Mouse (Mus musculus): ENCODE measurements around the gene Alg14. TPM values are rescaled to one million over a fixed set of nuclear protein-coding genes. Genes with fewer than 3 reads are reported as not detected.

The Alg14 gene
- total and polyA plus RNA-seq, 3 experiments = 3.2 to 20.1 TPM; not detected in 1

- Histone ChIP-seq H3K9me3 (replicated peaks; ENCODE audit: insufficient read depth, low read length) (no peaks in the 10 kb centered on the region), H3K4me3 (ENCODE audit: control insufficient read depth in 1 of 2, insufficient read depth in 1 of 2, low read depth in 2 of 2, low read length in 2 of 2) (no peak overlapping the region), H3K4me1 (ENCODE audit: control insufficient read depth in 1 of 2, insufficient read depth in 2 of 2, low read length in 2 of 2) (peaks cover 3 to 9% of the 10 kb centered on the region in 2 experiments; a peak in 3 of 4 replicates), H3K9ac (ENCODE audit: control insufficient read depth, low read depth, low read length, poor library complexity, severe bottlenecking) (no peak overlapping the region), H3K36me3 (ENCODE audit: control insufficient read depth in 1 of 2, insufficient read depth in 2 of 2, low read length in 2 of 2) (peaks cover 0 to 6% of the 10 kb centered on the region in 2 experiments; a peak in 2 of 4 replicates), H3K79me2 (ENCODE audit: control insufficient read depth, insufficient read depth, low read length, poor library complexity) (no peaks in the 10 kb centered on the region), H3K27me3 (ENCODE audit: control insufficient read depth in 1 of 2, insufficient read depth in 2 of 2, low read length in 2 of 2) (peaks cover 0 to 4% of the 10 kb centered on the region in 2 experiments; a peak in 2 of 4 replicates), H3K27ac (ENCODE audit: control insufficient read depth, low read depth, low read length) (no peak overlapping the region)
- no peak for DNase-seq (ENCODE audit: low read depth, low spot score)
- TF ChIP-seq E2F4 (IDR thresholded peaks at IDR 0.05; ENCODE audit: borderline replicate concordance, low read depth, low read length) (no peak), SIN3A (IDR thresholded peaks at IDR 0.05; ENCODE audit: low read length) (no peak), RCOR1 (IDR thresholded peaks at IDR 0.05; ENCODE audit: low read depth, low read length) (no peak)
Observed at GRCm38 (mm10) chr3:121256131-121256530, 35.4 kb upstream of the Alg14 start.

- Histone ChIP-seq H3K36me3 (ENCODE audit: control insufficient read depth in 1 of 2, insufficient read depth in 2 of 2, low read length in 2 of 2) (peaks cover 0 to 6% of the 10 kb centered on the region in 2 experiments; a peak in 2 of 4 replicates), H3K9ac (ENCODE audit: control insufficient read depth, low read depth, low read length, poor library complexity, severe bottlenecking) (no peak overlapping the region), H3K27ac (ENCODE audit: control insufficient read depth, low read depth, low read length) (no peak overlapping the region), H3K79me2 (ENCODE audit: control insufficient read depth, insufficient read depth, low read length, poor library complexity) (no peaks in the 10 kb centered on the region), H3K4me1 (ENCODE audit: control insufficient read depth in 1 of 2, insufficient read depth in 2 of 2, low read length in 2 of 2) (peaks cover 3 to 11% of the 10 kb centered on the region in 2 experiments; a peak in 3 of 4 replicates), H3K9me3 (replicated peaks; ENCODE audit: insufficient read depth, low read length) (no peaks in the 10 kb centered on the region), H3K27me3 (ENCODE audit: control insufficient read depth in 1 of 2, insufficient read depth in 2 of 2, low read length in 2 of 2) (peaks cover 10 to 13% of the 10 kb centered on the region in 2 experiments), H3K4me3 (ENCODE audit: control insufficient read depth in 1 of 2, insufficient read depth in 1 of 2, low read depth in 2 of 2, low read length in 2 of 2) (no peak overlapping the region)
- no peak for TF ChIP-seq KAT2A (conservative IDR thresholded peaks at IDR 0.05; ENCODE audit: low read depth, low read length)
- TF ChIP-seq ZMIZ1 (IDR thresholded peaks at IDR 0.05; ENCODE audit: low read depth, low read length) = no peak
- TF ChIP-seq CHD1 (IDR thresholded peaks at IDR 0.05; ENCODE audit: low read depth, low read length) = no peak
- TF ChIP-seq TCF12 (IDR thresholded peaks at IDR 0.05; ENCODE audit: low read depth, low read length) = no peak
- no peak for TF ChIP-seq MXI1 (IDR thresholded peaks at IDR 0.05; ENCODE audit: low read depth, low read length)
- no peak for TF ChIP-seq E2F4 (IDR thresholded peaks at IDR 0.05; ENCODE audit: borderline replicate concordance, low read depth, low read length)
- DNase-seq (ENCODE audit: low read depth, low spot score) = no peak
Observed at GRCm38 (mm10) chr3:121257418-121257817, 34.2 kb upstream of the Alg14 start.

GRCm38 (mm10) chr3:121258521-121259478 lies 32.8 kb upstream of the Alg14 start:
- TF ChIP-seq HCFC1 (IDR thresholded peaks at IDR 0.05; ENCODE audit: low read depth, low read length) (no peak), MYB (IDR thresholded peaks at IDR 0.05; ENCODE audit: low read depth, low read length) (no peak), ZKSCAN1 (IDR thresholded peaks at IDR 0.05; ENCODE audit: low read depth, low read length) (no peak), TBP (IDR thresholded peaks at IDR 0.05; ENCODE audit: low read depth, low read length) (no peak), USF1 (IDR thresholded peaks at IDR 0.05; ENCODE audit: low read depth, low read length) (no peak), USF2 (IDR thresholded peaks at IDR 0.05; ENCODE audit: borderline replicate concordance in 1 of 2, insufficient read depth in 1 of 2, low read depth in 1 of 2, low read length in 2 of 2) (no peak), GATA1 (IDR thresholded peaks at IDR 0.05; ENCODE audit: low read depth, low read length) (no peak), KAT2A (conservative IDR thresholded peaks at IDR 0.05; ENCODE audit: low read depth, low read length) (no peak), MYC (IDR thresholded peaks at IDR 0.05; ENCODE audit: low read depth, low read length) (no peak), MAFK (IDR thresholded peaks at IDR 0.05; ENCODE audit: borderline replicate concordance, low read depth, low read length) (no peak), E2F4 (IDR thresholded peaks at IDR 0.05; ENCODE audit: borderline replicate concordance, low read depth, low read length) (no peak), TAL1 (IDR thresholded peaks at IDR 0.05; ENCODE audit: low read length) (no peak), TCF12 (IDR thresholded peaks at IDR 0.05; ENCODE audit: low read depth, low read length) (no peak), CTCF (IDR thresholded peaks at IDR 0.05 in 2 of 3, conservative IDR thresholded peaks at IDR 0.05 in 1 of 3; ENCODE audit: control insufficient read depth in 1 of 3, insufficient read depth in 1 of 3, low read depth in 2 of 3, low read length in 3 of 3, poor library complexity in 1 of 3, severe bottlenecking in 1 of 3) (no peak), ZNF384 (IDR thresholded peaks at IDR 0.05; ENCODE audit: low read depth, low read length) (no peak), CHD1 (IDR thresholded peaks at IDR 0.05; ENCODE audit: low read depth, low read length) (no peak), ZMIZ1 (IDR thresholded peaks at IDR 0.05; ENCODE audit: low read depth, low read length) (no peak)
- Histone ChIP-seq H3K27me3 (ENCODE audit: control insufficient read depth in 1 of 2, insufficient read depth in 2 of 2, low read length in 2 of 2) (peaks cover 23 to 24% of the 10 kb centered on the region in 2 experiments), H3K79me2 (ENCODE audit: control insufficient read depth, insufficient read depth, low read length, poor library complexity) (no peaks in the 10 kb centered on the region), H3K9me3 (replicated peaks; ENCODE audit: insufficient read depth, low read length) (no peaks in the 10 kb centered on the region), H3K4me1 (ENCODE audit: control insufficient read depth in 1 of 2, insufficient read depth in 2 of 2, low read length in 2 of 2) (peaks cover 3 to 11% of the 10 kb centered on the region in 2 experiments; a peak in 3 of 4 replicates), H3K27ac (ENCODE audit: control insufficient read depth, low read depth, low read length) (no peak overlapping the region), H3K4me3 (ENCODE audit: control insufficient read depth in 1 of 2, insufficient read depth in 1 of 2, low read depth in 2 of 2, low read length in 2 of 2) (no peak overlapping the region), H3K9ac (ENCODE audit: control insufficient read depth, low read depth, low read length, poor library complexity, severe bottlenecking) (no peak overlapping the region; the same call in 1 of the 2 replicates), H3K36me3 (ENCODE audit: control insufficient read depth in 1 of 2, insufficient read depth in 2 of 2, low read length in 2 of 2) (peaks cover 0 to 6% of the 10 kb centered on the region in 2 experiments; a peak in 2 of 4 replicates)
- no peak for DNase-seq (ENCODE audit: low read depth, low spot score)
